Mouse (Mus musculus) CH12.LX (cell line): ENCODE results near the gene Gnptg. TPM values are rescaled to one million over a fixed set of nuclear protein-coding genes. Genes with fewer than 3 reads are reported as not detected.
"Not testable (repeated sequence)": the region's sequence is repeated elsewhere in the genome, so short reads cannot be mapped to it uniquely, and the experiment has no call there.

Experiments used
- DNase-seq: peaks from one replicate; pipeline ENCODE4 v3.0.0-alpha.2; 2013; ENCODE audit errors: extremely low read depth
- H3K27ac ChIP-seq: 2 replicates; pipeline ENCODE4 v1.5.1; 2012; ENCODE audit warnings: low read depth, mild to moderate bottlenecking, control low read depth, moderate library complexity; ENCODE audit not compliant: insufficient read depth
- H3K27me3 ChIP-seq: replicated peaks from 2 replicates; pipeline ENCODE3; 2012; ENCODE audit warnings: inconsistent platforms
- H3K36me3 ChIP-seq, 2 experiments: replicated peaks in 1 of 2; 2 replicates each; pipeline versions ENCODE3 to v1.6.1; 2012; ENCODE audit warnings: inconsistent platforms in 1 of 2, low read length in 1 of 2, mild to moderate bottlenecking in 1 of 2, mixed read lengths in 1 of 2, moderate library complexity in 1 of 2; ENCODE audit not compliant: control insufficient read depth in 1 of 2, insufficient read depth in 1 of 2
- H3K4me1 ChIP-seq, 2 experiments: 2 replicates each; pipeline ENCODE4 v1.6.1; 2012; ENCODE audit warnings: inconsistent platforms in 1 of 2, moderate library complexity in 1 of 2; ENCODE audit not compliant: insufficient read depth in 2 of 2, control insufficient read depth in 1 of 2
- H3K4me2 ChIP-seq: 2 replicates; pipeline ENCODE4 v1.6.1; 2012; ENCODE audit warnings: low read depth, mild to moderate bottlenecking, control low read depth; ENCODE audit not compliant: poor library complexity, insufficient read depth, severe bottlenecking
- H3K4me3 ChIP-seq, 3 experiments: fragments of 150-350 bp in 1 of 3; sonication (generic) in 1 of 3; replicated peaks in 1 of 3; 2 replicates each; pipeline versions ENCODE3 to v1.5.1; 2011 to 2012; ENCODE audit warnings: low read depth in 2 of 3, low read length in 2 of 3, mild to moderate bottlenecking in 2 of 3, moderate library complexity in 2 of 3, control low read depth in 1 of 3, improper control_type of control experiment in 1 of 3, inconsistent platforms in 1 of 3, mixed read lengths in 1 of 3; ENCODE audit not compliant: poor library complexity in 1 of 3
- H3K79me2 ChIP-seq: replicated peaks from 2 replicates; pipeline ENCODE4 v1.6.1; 2012; ENCODE audit warnings: mild to moderate bottlenecking, moderate library complexity; ENCODE audit not compliant: control insufficient read depth, poor library complexity, insufficient read depth, severe bottlenecking; ENCODE audit errors: extremely low read depth
- H3K9ac ChIP-seq: 2 replicates; pipeline ENCODE4 v1.6.1; 2012; ENCODE audit warnings: low read depth, mild to moderate bottlenecking, control low read depth, moderate library complexity; ENCODE audit not compliant: insufficient read depth
- H3K9me3 ChIP-seq: replicated peaks from 2 replicates; pipeline ENCODE3; 2012; ENCODE audit warnings: low read length, inconsistent platforms, mixed read lengths
- CHD1 ChIP-seq: IDR thresholded peaks from 2 replicates; pipeline ENCODE4 v1.6.1; 2012; ENCODE audit warnings: low read depth, low read length, improper control_type of control experiment, inconsistent platforms
- E2F4 ChIP-seq: IDR thresholded peaks from 2 replicates; pipeline ENCODE4 v1.6.1; 2011; ENCODE audit warnings: low read depth, low read length, improper control_type of control experiment; ENCODE audit not compliant: insufficient replicate concordance
- EP300 ChIP-seq: IDR thresholded peaks from 2 replicates; pipeline ENCODE4 v1.6.1; 2011; ENCODE audit warnings: low read length, improper control_type of control experiment
- HCFC1 ChIP-seq: IDR thresholded peaks from 2 replicates; pipeline ENCODE4 v1.6.1; 2012; ENCODE audit warnings: low read depth, mild to moderate bottlenecking, inconsistent platforms, low read length, improper control_type of control experiment
- JUN ChIP-seq: IDR thresholded peaks from 2 replicates; pipeline ENCODE4 v1.6.1; 2011; ENCODE audit warnings: low read depth, mild to moderate bottlenecking, low read length, improper control_type of control experiment, moderate library complexity; ENCODE audit not compliant: insufficient read depth
- JUND ChIP-seq: conservative IDR thresholded peaks from 2 replicates; pipeline ENCODE4 v1.6.1; 2011; ENCODE audit warnings: low read depth, low read length, improper control_type of control experiment
- KAT2A ChIP-seq: IDR thresholded peaks from 2 replicates; pipeline ENCODE4 v1.6.1; 2012; ENCODE audit warnings: low read length, improper control_type of control experiment, inconsistent platforms; ENCODE audit not compliant: insufficient replicate concordance
- MAX ChIP-seq: IDR thresholded peaks from 2 replicates; pipeline ENCODE4 v1.6.1; 2011; ENCODE audit warnings: low read length, improper control_type of control experiment
- MAZ ChIP-seq: IDR thresholded peaks from 2 replicates; pipeline ENCODE4 v1.6.1; 2012; ENCODE audit warnings: low read depth, mild to moderate bottlenecking, inconsistent platforms, low read length, improper control_type of control experiment, moderate library complexity
- MYC ChIP-seq: IDR thresholded peaks from 2 replicates; pipeline ENCODE4 v1.6.1; 2011; ENCODE audit warnings: low read depth, mild to moderate bottlenecking, improper control_type of control experiment, low read length
- NELFE ChIP-seq: IDR thresholded peaks from 2 replicates; pipeline ENCODE4 v1.6.1; 2011; ENCODE audit warnings: low read depth, low read length, improper control_type of control experiment
- PAX5 ChIP-seq: IDR thresholded peaks from 2 replicates; pipeline ENCODE4 v1.6.1; 2012; ENCODE audit warnings: low read length, inconsistent platforms, mixed read lengths
- POLR2AphosphoS2 ChIP-seq: IDR thresholded peaks from 2 replicates; pipeline ENCODE4 v1.6.1; 2011; ENCODE audit warnings: low read depth, low read length, improper control_type of control experiment
- RCOR1 ChIP-seq: conservative IDR thresholded peaks from 2 replicates; pipeline ENCODE4 v1.6.1; 2012; ENCODE audit warnings: low read depth, mild to moderate bottlenecking, inconsistent platforms, low read length, improper control_type of control experiment
- USF1 ChIP-seq: IDR thresholded peaks from 2 replicates; pipeline ENCODE4 v1.6.1; 2014; ENCODE audit warnings: low read depth, mild to moderate bottlenecking, inconsistent platforms, low read length, improper control_type of control experiment
- ZKSCAN1 ChIP-seq: IDR thresholded peaks from 2 replicates; pipeline ENCODE4 v1.6.1; 2012; ENCODE audit warnings: low read depth, inconsistent platforms, low read length, improper control_type of control experiment, borderline replicate concordance
- ZNF384 ChIP-seq: IDR thresholded peaks from 2 replicates; pipeline ENCODE4 v1.6.1; 2012; ENCODE audit warnings: low read depth, low read length, improper control_type of control experiment, inconsistent platforms
- dilution Hi-C: fragments of 300-500 bp; cut with MboI; formaldehyde crosslinking; loops from 2 replicates; pipeline ENCODE4 v1.14.3; 2020; ENCODE audit warnings: low sequenced_read_pairs; ENCODE audit not compliant: extremely low pct_unique_long_range_greater_than_20kb, extremely low pct_ligation_motif_present
- in situ Hi-C: fragments of 300-500 bp; cut with MboI; formaldehyde crosslinking; loops from 3 replicates; pipeline ENCODE4 v1.14.3; 2019; ENCODE audit warnings: low sequenced_read_pairs, low pct_ligation_motif_present, low pct_unique_long_range_greater_than_20kb, mixed read lengths
- polyA plus RNA-seq: library from polyadenylated mRNA; unstranded; fragments of >175 nt; gene quantifications from 2 replicates; pipeline ENCODE4 v1.2.1, GENCODE M21; 2012; ENCODE audit warnings: low read depth; ENCODE audit not compliant: insufficient read length
- total RNA-seq, 2 experiments: library from RNA; depleted of rRNA; stranded (reverse); fragments of 300-350 nt in 1 of 2; fragments of >200 nt in 1 of 2; gene quantifications; 2 replicates each; pipeline ENCODE4 v1.2.3; 2012 to 2014

Gnptg gene
- total and polyA plus RNA-seq, 3 experiments = 20.7 to 27.0 (median 24.5) TPM

DNA sequence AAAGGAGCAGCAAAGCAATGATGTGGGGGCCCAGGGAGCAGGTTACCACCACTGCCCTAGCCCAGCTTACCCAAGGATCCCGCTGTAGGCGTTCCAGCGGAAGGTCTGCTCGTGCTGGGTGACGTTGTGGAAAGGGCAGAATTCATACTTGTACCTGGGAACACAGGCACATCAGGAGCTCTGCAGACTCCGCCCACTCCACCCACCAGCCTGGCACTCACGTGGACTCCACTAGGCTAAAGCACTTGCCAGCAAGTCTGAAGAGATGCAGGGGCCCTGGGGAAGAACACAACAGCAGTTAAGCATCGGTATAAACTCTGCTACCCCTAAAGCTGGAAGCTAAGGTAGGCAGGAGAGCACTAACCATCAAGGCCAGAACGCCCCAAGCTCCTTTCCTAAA lies 4.3 kb downstream of the Gnptg start:
- no peak for DNase-seq
- peaks cover 6% of the 10 kb centered on the region for H3K79me2 ChIP-seq
- H3K9ac ChIP-seq = no peak overlapping the region
- H3K4me2 ChIP-seq = no peak overlapping the region
- TF ChIP-seq POLR2AphosphoS2 (no peak), EP300 (no peak), MAZ (no peak), USF1 (no peak), ZNF384 (no peak), PAX5 (no peak), KAT2A (no peak), ZKSCAN1 (no peak), CHD1 (no peak), RCOR1 (no peak), HCFC1 (no peak), E2F4 (no peak), NELFE (no peak), JUN (no peak), MYC (no peak), JUND (no peak), MAX (no peak)
- no peaks in the 10 kb centered on the region for H3K9me3 ChIP-seq
- dilution Hi-C loops (no loop called here), in situ Hi-C loops (loop anchor here (5.0 kb wide), 1 partner anchor 37 kb away; the partner anchor contains the start of gene Ube2i)
- H3K27ac ChIP-seq = no peak overlapping the region
- H3K4me3 ChIP-seq = no peak overlapping the region
- peaks cover 0 to 7% of the 10 kb centered on the region in 2 experiments; a peak in 2 of 4 replicates for H3K4me1 ChIP-seq
- peaks cover 29 to 42% of the 10 kb centered on the region in 2 experiments for H3K36me3 ChIP-seq
- H3K27me3 ChIP-seq = no peaks in the 10 kb centered on the region

DNA sequence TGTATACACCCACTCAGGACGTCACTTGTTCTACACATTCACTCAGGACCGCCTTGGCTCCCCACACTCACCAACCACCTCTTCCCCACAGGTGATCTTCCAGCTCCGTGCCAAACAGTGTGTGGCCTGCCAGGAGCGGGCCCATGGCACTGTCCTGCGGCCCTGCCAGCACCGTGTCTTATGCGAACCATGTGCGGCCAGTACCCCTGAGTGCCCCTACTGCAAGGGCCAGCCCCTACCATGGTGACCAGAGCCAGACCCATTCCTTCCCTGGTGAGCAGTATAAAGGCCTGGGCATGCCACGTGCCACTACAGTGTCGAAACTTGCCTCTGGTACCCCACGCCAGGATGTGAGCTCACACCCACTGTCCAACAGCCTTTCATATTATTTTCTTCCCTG lies 8.3 kb downstream of the Gnptg start:
- dilution Hi-C loops, H3K79me2 ChIP-seq, in situ Hi-C loops, DNase-seq, H3K27ac ChIP-seq, H3K27me3 ChIP-seq, H3K9me3 ChIP-seq, H3K4me3 ChIP-seq, H3K4me2 ChIP-seq, H3K9ac ChIP-seq: not testable (repeated sequence)
- peaks cover 0 to 11% of the 10 kb centered on the region in 2 experiments; a peak in 2 of 4 replicates for H3K4me1 ChIP-seq
- H3K36me3 ChIP-seq = peaks cover 63 to 73% of the 10 kb centered on the region in 2 experiments
